ENCODE assay signal across 8 mouse cellular contexts in the genomic region with DNA sequence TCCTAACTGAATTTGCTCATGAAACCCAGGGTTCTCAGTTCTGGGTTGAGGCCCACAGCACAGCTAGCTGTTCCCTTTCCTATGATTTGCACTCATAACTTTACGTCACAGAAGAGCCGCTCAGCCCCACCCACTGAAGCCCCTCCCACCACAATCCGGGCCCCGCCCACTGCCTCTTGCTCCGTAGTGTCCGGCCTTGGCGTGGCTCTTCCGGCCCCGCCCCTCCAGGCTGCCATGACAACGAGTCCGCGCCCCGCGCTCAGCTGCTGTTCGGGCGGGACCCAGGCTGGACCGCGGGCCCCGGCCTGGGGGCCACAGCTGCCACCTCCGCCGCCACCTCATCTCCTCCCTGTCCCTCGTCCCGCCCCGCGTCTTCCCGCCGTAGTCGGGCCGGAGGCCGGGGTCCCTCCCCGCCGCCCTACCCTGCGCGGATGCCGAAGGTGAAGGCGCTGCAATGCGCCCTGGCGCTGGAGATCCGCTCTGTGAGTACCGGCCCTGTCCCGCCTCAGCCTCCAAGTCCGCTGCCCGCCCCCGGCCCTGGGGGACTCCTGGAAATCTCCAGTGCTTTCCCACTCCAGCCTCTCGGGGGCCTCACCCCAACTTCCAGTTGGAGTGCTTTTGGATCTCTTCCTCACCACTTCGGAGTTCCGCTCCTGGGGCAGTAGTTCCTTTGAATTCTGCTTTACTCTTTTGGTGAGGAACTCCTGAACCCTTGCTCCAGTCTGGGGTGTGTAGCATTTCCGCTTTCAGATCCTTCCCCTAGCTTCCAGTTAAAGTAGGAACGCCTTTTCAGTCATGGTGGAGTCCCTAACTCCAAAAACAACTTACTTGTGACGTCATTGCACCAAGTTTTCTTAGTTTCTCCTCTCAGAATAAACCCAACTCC. TPM values are rescaled to one million over a fixed set of nuclear protein-coding genes. Genes with fewer than 3 reads are reported as not detected.
DNase-seq lines count a peak whose midpoint lies in the region; ATAC-seq and TF ChIP-seq lines count a peak whose summit lies in the region.

A gene (plus strand): TSS at position 209 of the 886 bp plus-strand sequence.

- peak within 1 kb of the TSS; percentile 63 for H3K4me2 ChIP-seq in lung, embryonic 16.5 days (ENCODE audit: low read depth, low read length)

- peak; percentile 31; the same call in 1 of the 2 replicates for TF ChIP-seq CTCF in thymus, adult 2 months (IDR thresholded peaks at IDR 0.05; ENCODE audit: borderline replicate concordance, control insufficient read depth, extremely low read depth, insufficient read depth, low read length, poor library complexity)

- no peaks in the 10 kb centered on the region for H3K27me3 ChIP-seq in lung, embryonic 16.5 days (ENCODE audit: control insufficient read depth, insufficient read depth, low read depth, low read length)
- H3K27me3 ChIP-seq in thymus, adult 2 months (ENCODE audit: control insufficient read depth, insufficient read depth, low read length): no peaks in the 10 kb centered on the region

- peak; percentile 93 for ATAC-seq in frontal cortex, adult (ENCODE audit: low TSS enrichment)
- ATAC-seq in hematopoietic stem cell, adult 5-6 weeks (replicated peaks in 1 of 2; ENCODE audit: insufficient read depth in 1 of 2, low FRiP score in 2 of 2, low TSS enrichment in 1 of 2, low read depth in 1 of 2, poor library complexity in 2 of 2, severe bottlenecking in 2 of 2): peak; percentile 86 to 88
- peak; percentile 98 for ATAC-seq in lung, embryonic 16.5 days (ENCODE audit: low read depth)

- H3K9me3 ChIP-seq in lung, embryonic 16.5 days (ENCODE audit: control insufficient read depth, low read length): no peaks in the 10 kb centered on the region

- DNase-seq in MN1 (ENCODE audit: low spot score): peak; percentile 77
- peak; percentile 9 for DNase-seq in cerebellum, adult 9-10 months
- peak; percentile 11 for DNase-seq in layer of hippocampus, adult 9-10 months (ENCODE audit: low spot score)
- peak; percentile 79 for DNase-seq in ovary, adult 18-20 months (ENCODE audit: low spot score)
- DNase-seq in thymus, adult 2 months: peak; percentile 93

- peaks cover 3% of the 10 kb centered on the region; the same call in 1 of the 2 replicates for H3K4me1 ChIP-seq in lung, embryonic 16.5 days (replicated peaks; ENCODE audit: control insufficient read depth, insufficient read depth, low read length)
- no peaks in the 10 kb centered on the region; the same call in 1 of the 2 replicates for H3K4me1 ChIP-seq in thymus, adult 2 months (replicated peaks; ENCODE audit: control insufficient read depth, insufficient read depth, low read length)

- no peaks in the 10 kb centered on the region; the same call in 1 of the 2 replicates for H3K36me3 ChIP-seq in lung, embryonic 16.5 days (ENCODE audit: control insufficient read depth, insufficient read depth, low read length)
- H3K36me3 ChIP-seq in thymus, adult 2 months (ENCODE audit: control insufficient read depth, insufficient read depth, low read length): peaks cover 3% of the 10 kb centered on the region; the same call in 1 of the 2 replicates

- H3K9ac ChIP-seq in lung, embryonic 16.5 days (ENCODE audit: low read length): peak within 1 kb of the TSS; percentile 90

- under 1% methylated on average over 47 of the region's 50 CpGs for WGBS in lung, embryonic 16.5 days
- 1% methylated on average over 49 of the region's 50 CpGs for WGBS in thymus, adult 2 months

- peak; percentile 63; the same call in 1 of the 2 replicates for TF ChIP-seq POLR2A in thymus, adult 2 months (IDR thresholded peaks at IDR 0.05; ENCODE audit: control insufficient read depth, extremely low read depth, insufficient read depth, low read length, poor library complexity)

- peak within 1 kb of the TSS; percentile 88 for H3K27ac ChIP-seq in lung, embryonic 16.5 days (ENCODE audit: low read length)
- H3K27ac ChIP-seq in thymus, adult 2 months (ENCODE audit: control insufficient read depth, insufficient read depth, low read length): peak within 1 kb of the TSS; percentile 98

- peak within 1 kb of the TSS; percentile 94 for H3K4me3 ChIP-seq in lung, embryonic 16.5 days (ENCODE audit: low read length)
- peak within 1 kb of the TSS; percentile 83 for H3K4me3 ChIP-seq in thymus, adult 2 months (ENCODE audit: control insufficient read depth, insufficient read depth, low read length)

RNA-seq across cellular contexts. Expression of the gene that starts here (rescaled TPM):
- 26.3 and 31.3 TPM in 2 replicates for total RNA-seq in hematopoietic stem cell, adult 5-6 weeks (2017)
- 36.3 and 38.0 TPM in 2 replicates for polyA plus RNA-seq in lung, embryonic 16.5 days (2015; fragmentation: Nextera tagmentation; extraction: Ambion mirVana)
- 50.4 and 94.3 TPM in 2 replicates for polyA plus RNA-seq in thymus, adult 2 months (2012; rRNA removed)

Comparison
In these comparisons a context has a peak if more than half of its experiments do, and no peak if none do; other contexts are left out.
1. Peak in every context shown above with its lines: DNase-seq, ATAC-seq, H3K4me3 ChIP-seq and H3K27ac ChIP-seq.
2. DNase-seq: peak in every context shown above with its lines; median percentile 93 in thymus, adult 2 months; 79 in ovary, adult 18-20 months; 77 in MN1; 11 in layer of hippocampus, adult 9-10 months; 9 in cerebellum, adult 9-10 months.